Mouse (Mus musculus) heart, postnatal 0 days (tissue): ENCODE measurements around the gene Wbp2. TPM values are rescaled to one million over a fixed set of nuclear protein-coding genes. Genes with fewer than 3 reads are reported as not detected.
A peak's percentile ranks its signal among the peaks of the same experiment; 100 is the strongest.

Source experiments
- ATAC-seq: fragments of 200-750 bp; cut with Nextera tagmentation; 2 replicates; pipeline ENCODE4 v1.8.0; 2017; ENCODE audit warnings: low read depth, moderate number of reproducible peaks, moderate library complexity; ENCODE audit not compliant: insufficient read depth
- DNase-seq: peaks from one replicate; pipeline ENCODE4 v3.0.0-alpha.2; 2016; ENCODE audit warnings: low spot score
- H3K27ac ChIP-seq: fragments of 300-500 bp; sonication (generic); 2 replicates; pipeline ENCODE4 v1.5.1; 2014; ENCODE audit warnings: low read depth, mild to moderate bottlenecking
- H3K27me3 ChIP-seq: fragments of 300-500 bp; sonication (generic); 2 replicates; pipeline ENCODE4 v1.6.1; 2014; ENCODE audit warnings: low read length, mixed read lengths; ENCODE audit not compliant: control insufficient read depth, insufficient read depth
- H3K36me3 ChIP-seq: fragments of 300-500 bp; sonication (generic); replicated peaks from 2 replicates; pipeline ENCODE4 v1.6.1; 2014; ENCODE audit warnings: low read length, mixed read lengths; ENCODE audit not compliant: control insufficient read depth, insufficient read depth
- H3K4me1 ChIP-seq: fragments of 300-500 bp; sonication (generic); 2 replicates; pipeline ENCODE4 v1.6.1; 2014; ENCODE audit warnings: antibody characterized with exemption; ENCODE audit not compliant: control insufficient read depth, insufficient read depth
- H3K4me2 ChIP-seq: fragments of 300-500 bp; sonication (generic); 2 replicates; pipeline ENCODE4 v1.6.1; 2014; ENCODE audit warnings: low read depth, mild to moderate bottlenecking, low read length, moderate library complexity
- H3K4me3 ChIP-seq: fragments of 300-500 bp; sonication (generic); 2 replicates; pipeline ENCODE4 v1.5.1; 2014; ENCODE audit warnings: low read depth, low read length
- H3K9ac ChIP-seq: fragments of 300-500 bp; sonication (generic); replicated peaks from 2 replicates; pipeline ENCODE4 v1.6.1; 2014; ENCODE audit warnings: low read depth, low read length, mixed read lengths
- H3K9me3 ChIP-seq: fragments of 300-500 bp; sonication (generic); replicated peaks from 2 replicates; pipeline ENCODE4 v1.6.1; 2016; ENCODE audit warnings: low read length; ENCODE audit not compliant: control insufficient read depth
- CTCF ChIP-seq: IDR thresholded peaks from 2 replicates; pipeline ENCODE4 v1.5.1; 2016; ENCODE audit warnings: antibody characterized with exemption, control low read depth, low read depth
- EP300 ChIP-seq: IDR thresholded peaks from 2 replicates; pipeline ENCODE4 v1.6.1; 2016; ENCODE audit warnings: antibody characterized with exemption, low read depth
- WGBS: fragments of 180-500 bp; shearing (Covaris S2); extraction: QIAGEN DNeasy Blood & Tissue Kit; methylation state at CpG from one replicate; pipeline ENCODE4 v1.1.7; 2014; 5-methylcytosine and 5-hydroxymethylcytosine counted together
- polyA plus RNA-seq: library from polyadenylated mRNA; unstranded; fragments of >200 nt; fragmentation: Nextera tagmentation; extraction: Ambion mirVana; gene quantifications from 2 replicates; pipeline ENCODE4 v1.2.1, GENCODE M21; 2015
- total RNA-seq: library from RNA; depleted of rRNA; stranded (reverse); fragments of >200 nt; gene quantifications from 2 replicates; pipeline ENCODE4 v1.2.3, GENCODE M21; 2014; ENCODE audit warnings: low replicate concordance

Gene Wbp2
- total and polyA plus RNA-seq, 2 experiments from 2014 or later, result 106 to 120 TPM

- Histone ChIP-seq H3K9me3 (no peaks in the 10 kb centered on the region), H3K27ac (peak overlapping the region; percentile 88; the same call in 1 of the 2 replicates), H3K4me2 (no peak overlapping the region), H3K36me3 (peaks cover 10% of the 10 kb centered on the region), H3K4me3 (no peak overlapping the region), H3K9ac (no peak overlapping the region), H3K4me1 (peaks cover 15% of the 10 kb centered on the region; the same call in 1 of the 2 replicates), H3K27me3 (no peaks in the 10 kb centered on the region)
- TF ChIP-seq CTCF (no peak), EP300 (no peak)
- DNase-seq, result no peak
- ATAC-seq, result no peak
- WGBS, result 80% methylated on average over 8 of the region's 8 CpGs
Measured at GRCm38 (mm10) chr11:116088188-116088587, 1.4 kb upstream of the Wbp2 start.

GRCm38 (mm10) chr11:116087194-116088130, 667 bp upstream of the Wbp2 start:
- TF ChIP-seq EP300 (no peak), CTCF (peak; percentile 89)
- Histone ChIP-seq H3K4me1 (peaks cover 15% of the 10 kb centered on the region; the same call in 1 of the 2 replicates), H3K36me3 (peaks cover 15% of the 10 kb centered on the region), H3K9me3 (no peaks in the 10 kb centered on the region), H3K4me2 (peak overlapping the region; percentile 68), H3K4me3 (peak overlapping the region; percentile 59), H3K9ac (peak overlapping the region; percentile 37; the same call in 1 of the 2 replicates), H3K27me3 (no peaks in the 10 kb centered on the region), H3K27ac (peak overlapping the region; percentile 88)
- peak; percentile 91 for DNase-seq
- peak; percentile 80 for ATAC-seq
- whole genome bisulfite sequencing, result 3% methylated on average over 31 of the region's 31 CpGs

- DNase-seq, result no peak
- H3K9ac ChIP-seq, result no peak overlapping the region
- no peak overlapping the region for H3K27ac ChIP-seq
- H3K4me3 ChIP-seq, result no peak overlapping the region
- H3K36me3 ChIP-seq, result peaks cover 48% of the 10 kb centered on the region
- no peak overlapping the region for H3K4me2 ChIP-seq
- no peaks in the 10 kb centered on the region for H3K27me3 ChIP-seq
- no peaks in the 10 kb centered on the region for H3K9me3 ChIP-seq
- peaks cover 15% of the 10 kb centered on the region; the same call in 1 of the 2 replicates for H3K4me1 ChIP-seq
- TF ChIP-seq CTCF, result no peak
- ATAC-seq, result no peak
- WGBS, result 83% methylated on average over 6 of the region's 6 CpGs
Measured at GRCm38 (mm10) chr11:116084166-116084565, 2.6 kb downstream of the Wbp2 start.

- H3K27me3 ChIP-seq, result no peaks in the 10 kb centered on the region
- H3K4me3 ChIP-seq, result no peak overlapping the region
- DNase-seq (no peak), ATAC-seq (no peak)
- H3K9ac ChIP-seq, result no peak overlapping the region
- H3K4me2 ChIP-seq, result no peak overlapping the region
- TF ChIP-seq CTCF, result no peak
- no peak for TF ChIP-seq EP300
- no peaks in the 10 kb centered on the region for H3K9me3 ChIP-seq
- WGBS, result 83% methylated on average over 14 of the region's 14 CpGs
- H3K36me3 ChIP-seq, result peaks cover 54% of the 10 kb centered on the region
- peaks cover 15% of the 10 kb centered on the region; the same call in 1 of the 2 replicates for H3K4me1 ChIP-seq
- no peak overlapping the region for H3K27ac ChIP-seq
Measured at GRCm38 (mm10) chr11:116083096-116083672, 3.6 kb downstream of the Wbp2 start.

GRCm38 (mm10) chr11:116081081-116081480, 5.7 kb downstream of the Wbp2 start:
- WGBS, result 79% methylated on average over 6 of the region's 6 CpGs
- no peak for TF ChIP-seq EP300
- peak; percentile 45; the same call in 1 of the 2 replicates for TF ChIP-seq CTCF
- ATAC-seq (no peak), DNase-seq (no peak)
- no peaks in the 10 kb centered on the region for H3K27me3 ChIP-seq
- H3K9ac ChIP-seq, result no peak overlapping the region
- no peaks in the 10 kb centered on the region for H3K9me3 ChIP-seq
- peaks cover 54% of the 10 kb centered on the region for H3K36me3 ChIP-seq
- H3K4me2 ChIP-seq, result no peak overlapping the region
- H3K27ac ChIP-seq, result no peak overlapping the region
- H3K4me3 ChIP-seq, result no peak overlapping the region
- H3K4me1 ChIP-seq, result peaks cover 7% of the 10 kb centered on the region; the same call in 1 of the 2 replicates
